Mouse (Mus musculus): ENCODE measurements at regions not wholly inside any gene's neighbourhood (a gene's known extent, or its start where the extent isn't known, plus 50 kb on each side); places are given as distances from the start of the nearest gene placed in this dataset.

DNA sequence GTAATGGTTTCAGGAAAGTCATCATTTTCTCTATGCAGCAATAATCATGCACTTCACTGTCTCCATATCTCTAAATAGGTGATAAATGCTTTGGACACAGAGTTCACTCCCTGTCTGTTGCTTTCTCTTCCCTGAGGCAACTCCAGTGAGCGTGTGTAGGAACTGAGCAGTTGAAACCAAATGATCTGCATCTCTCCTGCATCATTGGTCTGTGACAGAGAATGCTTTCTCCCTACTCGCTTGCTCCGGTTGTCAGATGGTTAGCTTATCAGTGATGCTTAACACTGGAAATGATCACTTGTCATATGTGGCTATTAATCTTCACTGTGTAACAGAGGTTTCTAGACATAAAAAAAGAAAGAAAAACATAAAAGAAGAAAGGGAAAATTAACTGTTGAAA lies 969.7 kb upstream of the Sel1l start:
- Histone ChIP-seq H3K4me2 (ENCODE audit: low read depth) (no peak overlapping the region), H3K4me1 (ENCODE audit: control insufficient read depth, insufficient read depth, low read length) (no peaks in the 10 kb centered on the region), H3K27ac (ENCODE audit: low read depth, low read length) (no peak overlapping the region), H3K4me3 (ENCODE audit: low read depth, low read length) (no peak overlapping the region), H3K27me3 (ENCODE audit: control insufficient read depth, insufficient read depth, low read length) (no peaks in the 10 kb centered on the region), H3K9me3 (ENCODE audit: control insufficient read depth, low read length) (no peaks in the 10 kb centered on the region), H3K9ac (ENCODE audit: low read length) (no peak overlapping the region), H3K36me3 (ENCODE audit: control insufficient read depth, insufficient read depth, low read length) (no peaks in the 10 kb centered on the region)
- ATAC-seq (ENCODE audit: insufficient read depth, low FRiP score, low TSS enrichment) (no peak), DNase-seq (ENCODE audit: low spot score) (no peak)
- 80% methylated on average over 3 of the region's 3 CpGs for WGBS

DNA sequence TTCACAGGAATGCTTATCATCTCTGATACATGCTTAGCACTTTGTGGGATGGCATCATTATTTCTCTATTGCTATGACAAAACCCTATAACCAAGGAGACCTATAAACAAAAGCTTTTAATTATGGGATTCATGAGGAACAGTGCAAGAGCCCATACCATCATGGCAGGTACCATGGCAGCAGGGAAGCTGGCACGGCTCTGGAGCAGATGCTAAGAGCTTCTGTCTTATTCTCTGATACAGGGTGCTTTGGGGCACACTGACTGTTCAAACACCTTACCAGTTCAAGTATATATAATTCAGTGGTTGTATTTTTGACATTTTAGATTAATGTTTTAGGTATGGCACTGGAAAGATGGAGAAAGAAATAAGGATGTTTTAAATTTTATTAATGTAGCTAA lies 952.2 kb upstream of the Sel1l start:
- no peak for ATAC-seq (ENCODE audit: insufficient read depth, low FRiP score, low TSS enrichment)
- no peak for DNase-seq (ENCODE audit: low spot score)
- H3K36me3 ChIP-seq (ENCODE audit: control insufficient read depth, insufficient read depth, low read length): no peaks in the 10 kb centered on the region
- H3K4me3 ChIP-seq (ENCODE audit: low read depth, low read length): no peak overlapping the region
- no peaks in the 10 kb centered on the region for H3K9me3 ChIP-seq (ENCODE audit: control insufficient read depth, low read length)
- no peak overlapping the region for H3K4me2 ChIP-seq (ENCODE audit: low read depth)
- no peak overlapping the region for H3K9ac ChIP-seq (ENCODE audit: low read length)
- WGBS: 88% methylated on average over 1 of the region's 1 CpGs
- no peaks in the 10 kb centered on the region for H3K27me3 ChIP-seq (ENCODE audit: control insufficient read depth, insufficient read depth, low read length)
- H3K27ac ChIP-seq (ENCODE audit: low read depth, low read length): no peak overlapping the region
- H3K4me1 ChIP-seq (ENCODE audit: control insufficient read depth, insufficient read depth, low read length): no peaks in the 10 kb centered on the region

DNA sequence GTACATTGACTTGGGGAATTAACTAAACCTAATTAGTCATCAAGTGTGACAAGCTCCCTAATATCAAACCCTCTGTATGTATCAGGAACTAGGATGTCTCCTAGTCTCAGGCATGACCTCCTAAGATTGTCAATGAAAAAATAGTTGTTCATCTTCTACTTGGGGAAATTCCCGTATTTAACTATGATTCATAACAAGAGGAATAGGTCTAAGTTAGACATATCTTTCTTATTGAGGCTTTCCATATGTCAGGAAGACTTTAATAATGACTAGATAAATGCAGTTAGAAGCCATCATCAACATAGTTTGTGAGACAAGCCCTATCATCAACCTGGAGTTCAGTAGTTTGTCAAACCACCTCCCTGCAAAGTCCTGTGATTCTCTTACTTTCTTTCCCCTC lies 934.4 kb upstream of the Sel1l start:
- Histone ChIP-seq H3K4me2 (ENCODE audit: low read depth) (no peak overlapping the region), H3K4me1 (ENCODE audit: control insufficient read depth, insufficient read depth, low read length) (no peaks in the 10 kb centered on the region), H3K27me3 (ENCODE audit: control insufficient read depth, insufficient read depth, low read length) (no peaks in the 10 kb centered on the region), H3K27ac (ENCODE audit: low read depth, low read length) (no peak overlapping the region), H3K36me3 (ENCODE audit: control insufficient read depth, insufficient read depth, low read length) (no peaks in the 10 kb centered on the region), H3K9ac (ENCODE audit: low read length) (no peak overlapping the region), H3K9me3 (ENCODE audit: control insufficient read depth, low read length) (no peaks in the 10 kb centered on the region), H3K4me3 (ENCODE audit: low read depth, low read length) (no peak overlapping the region)
- ATAC-seq (ENCODE audit: insufficient read depth, low FRiP score, low TSS enrichment): no peak
- WGBS: 95% methylated on average over 1 of the region's 1 CpGs
- no peak for DNase-seq (ENCODE audit: low spot score)

DNA sequence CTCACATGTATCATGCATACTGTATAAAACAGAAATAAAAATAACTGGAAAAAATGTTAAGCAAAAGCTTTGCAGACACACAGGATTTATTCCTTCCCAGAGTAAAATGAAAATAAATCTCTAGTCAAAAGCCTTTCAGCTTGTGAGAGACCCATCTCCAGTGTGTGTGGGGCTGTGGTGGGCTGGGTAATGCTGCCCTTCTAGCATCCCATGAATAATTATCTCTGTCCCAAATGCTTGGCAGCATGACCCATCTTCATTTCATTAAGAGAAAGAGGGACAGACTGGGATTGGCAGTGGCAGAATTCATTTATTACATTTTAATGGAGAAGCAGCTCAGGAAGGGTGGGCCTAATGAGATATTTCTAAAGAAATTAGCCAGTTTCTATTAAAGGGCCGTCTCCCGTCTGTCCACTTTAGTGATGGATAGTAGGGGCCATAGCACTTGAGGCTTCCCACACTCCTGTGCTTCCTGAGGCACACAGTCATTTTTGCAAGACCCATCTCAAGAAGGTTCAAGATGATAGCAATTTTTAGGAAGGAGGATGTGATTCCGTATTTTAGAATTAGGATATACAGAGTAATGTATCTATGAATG lies 930.8 kb upstream of the Sel1l start:
- Histone ChIP-seq H3K4me2 (ENCODE audit: low read depth) (no peak overlapping the region), H3K9me3 (ENCODE audit: control insufficient read depth, low read length) (no peaks in the 10 kb centered on the region), H3K27ac (ENCODE audit: low read depth, low read length) (no peak overlapping the region), H3K36me3 (ENCODE audit: control insufficient read depth, insufficient read depth, low read length) (no peaks in the 10 kb centered on the region), H3K27me3 (ENCODE audit: control insufficient read depth, insufficient read depth, low read length) (no peaks in the 10 kb centered on the region), H3K4me3 (ENCODE audit: low read depth, low read length) (no peak overlapping the region), H3K4me1 (ENCODE audit: control insufficient read depth, insufficient read depth, low read length) (no peaks in the 10 kb centered on the region), H3K9ac (ENCODE audit: low read length) (no peak overlapping the region)
- 80% methylated on average over 3 of the region's 3 CpGs for WGBS
- no peak for ATAC-seq (ENCODE audit: insufficient read depth, low FRiP score, low TSS enrichment)
- no peak for DNase-seq (ENCODE audit: low spot score)

DNA sequence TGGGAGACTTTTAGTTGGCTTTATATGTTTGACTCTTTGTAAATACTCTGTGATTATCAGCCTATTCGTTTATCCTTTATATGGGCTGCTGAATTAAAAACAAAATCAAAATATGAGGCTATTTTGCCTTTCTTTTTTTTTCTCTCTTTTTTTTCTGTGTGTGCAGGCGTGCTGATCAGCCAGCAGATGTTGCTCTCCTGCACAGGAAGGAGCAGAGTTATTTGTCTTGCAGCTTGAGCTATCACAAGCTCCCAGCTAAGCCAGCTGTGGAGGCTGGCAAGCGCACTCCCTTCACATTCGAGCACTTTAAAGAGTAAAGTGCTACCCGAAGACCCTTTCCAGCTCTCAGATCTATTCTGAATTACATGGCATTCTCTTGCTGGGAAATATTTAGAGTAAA lies 926.7 kb upstream of the Sel1l start:
- Histone ChIP-seq H3K4me1 (ENCODE audit: control insufficient read depth, insufficient read depth, low read length) (no peaks in the 10 kb centered on the region), H3K36me3 (ENCODE audit: control insufficient read depth, insufficient read depth, low read length) (no peaks in the 10 kb centered on the region)
- no peak for DNase-seq (ENCODE audit: low spot score)

DNA sequence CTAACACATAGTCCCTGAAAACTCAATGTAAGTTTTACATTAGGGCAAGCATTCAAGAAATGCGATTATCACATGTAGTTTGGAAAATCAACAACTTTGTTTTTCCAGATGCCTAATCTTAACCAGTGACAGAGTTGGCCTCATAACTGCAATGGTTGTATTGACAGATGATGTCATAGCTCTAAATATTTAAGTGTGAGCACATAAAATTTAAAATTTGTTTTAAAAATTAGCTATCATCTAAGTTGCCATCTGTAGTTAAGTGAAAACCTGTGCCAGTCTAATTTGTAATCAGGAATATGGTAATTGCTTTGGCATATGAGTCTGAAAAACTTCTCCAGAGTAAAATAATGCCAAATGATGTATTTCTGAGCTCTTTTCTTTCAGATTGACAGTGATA lies 899.6 kb upstream of the Sel1l start:
- no peak overlapping the region for H3K27ac ChIP-seq (ENCODE audit: low read depth, low read length)
- H3K27me3 ChIP-seq (ENCODE audit: control insufficient read depth, insufficient read depth, low read length): no peaks in the 10 kb centered on the region
- no peaks in the 10 kb centered on the region for H3K4me1 ChIP-seq (ENCODE audit: control insufficient read depth, insufficient read depth, low read length)
- DNase-seq (ENCODE audit: low spot score): no peak
- no peak overlapping the region for H3K4me3 ChIP-seq (ENCODE audit: low read depth, low read length)
- no peak for ATAC-seq (ENCODE audit: insufficient read depth, low FRiP score, low TSS enrichment)
- no peaks in the 10 kb centered on the region for H3K9me3 ChIP-seq (ENCODE audit: control insufficient read depth, low read length)
- no peak overlapping the region for H3K4me2 ChIP-seq (ENCODE audit: low read depth)
- no peak overlapping the region for H3K9ac ChIP-seq (ENCODE audit: low read length)
- 97% methylated on average over 1 of the region's 1 CpGs for WGBS
- no peaks in the 10 kb centered on the region for H3K36me3 ChIP-seq (ENCODE audit: control insufficient read depth, insufficient read depth, low read length)

More for the DNA sequence above, 926.7 kb upstream of the Sel1l start:
- ATAC-seq (ENCODE audit: insufficient read depth, low FRiP score, low TSS enrichment): no peak
- Histone ChIP-seq H3K27ac (ENCODE audit: low read depth, low read length) (no peak overlapping the region), H3K4me3 (ENCODE audit: low read depth, low read length) (no peak overlapping the region), H3K27me3 (ENCODE audit: control insufficient read depth, insufficient read depth, low read length) (no peaks in the 10 kb centered on the region), H3K9me3 (ENCODE audit: control insufficient read depth, low read length) (no peaks in the 10 kb centered on the region), H3K9ac (ENCODE audit: low read length) (no peak overlapping the region), H3K4me2 (ENCODE audit: low read depth) (no peak overlapping the region)
- 70% methylated on average over 5 of the region's 5 CpGs for WGBS

DNA sequence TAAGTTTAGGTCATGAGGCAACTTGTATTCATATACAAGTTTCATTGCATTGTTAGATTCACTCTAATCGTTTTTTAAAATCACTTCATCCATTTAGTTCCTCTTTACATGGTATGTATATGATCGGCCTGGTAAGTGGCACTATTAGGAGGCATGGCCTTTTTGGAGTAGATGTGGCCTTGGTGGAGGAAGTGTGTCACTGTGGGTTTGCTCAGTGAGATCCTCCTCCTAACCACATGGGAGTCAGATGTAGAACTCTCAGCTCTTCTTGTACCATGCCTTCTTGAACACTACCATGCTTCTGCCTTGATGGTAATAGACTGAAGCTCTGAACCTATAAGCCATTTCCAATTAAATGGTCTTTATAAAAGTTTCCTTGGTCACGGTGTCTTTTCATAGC lies 891.9 kb upstream of the Sel1l start:
- no peaks in the 10 kb centered on the region for H3K4me1 ChIP-seq (ENCODE audit: control insufficient read depth, insufficient read depth, low read length)
- no peak overlapping the region for H3K4me2 ChIP-seq (ENCODE audit: low read depth)
- H3K9me3 ChIP-seq (ENCODE audit: control insufficient read depth, low read length): no peaks in the 10 kb centered on the region
- no peak overlapping the region for H3K9ac ChIP-seq (ENCODE audit: low read length)
- no peak overlapping the region for H3K27ac ChIP-seq (ENCODE audit: low read depth, low read length)
- ATAC-seq (ENCODE audit: insufficient read depth, low FRiP score, low TSS enrichment) (no peak), DNase-seq (ENCODE audit: low spot score) (no peak)
- H3K4me3 ChIP-seq (ENCODE audit: low read depth, low read length): no peak overlapping the region
- WGBS: 90% methylated on average over 3 of the region's 3 CpGs
- no peaks in the 10 kb centered on the region for H3K36me3 ChIP-seq (ENCODE audit: control insufficient read depth, insufficient read depth, low read length)
- no peaks in the 10 kb centered on the region for H3K27me3 ChIP-seq (ENCODE audit: control insufficient read depth, insufficient read depth, low read length)

DNA sequence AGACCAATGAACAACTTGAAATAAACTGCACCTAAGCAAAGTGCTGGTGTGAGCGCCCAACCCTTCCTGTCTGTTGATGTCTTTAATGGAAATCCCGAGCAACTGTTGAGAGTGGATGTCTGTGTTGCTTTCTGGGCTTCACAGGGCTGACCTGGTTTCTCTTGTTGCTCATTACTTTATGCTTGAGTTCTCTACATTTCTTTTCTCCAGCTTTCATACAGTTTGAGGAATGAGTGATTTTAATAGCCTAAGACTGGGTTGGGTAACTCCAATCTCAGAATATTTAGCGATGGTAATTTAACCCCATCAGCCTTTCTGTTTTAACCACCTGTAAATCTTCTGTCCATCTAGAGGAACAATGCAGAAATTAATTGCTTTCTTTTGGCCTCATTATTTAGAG lies 890.2 kb upstream of the Sel1l start:
- 85% methylated on average over 3 of the region's 3 CpGs for WGBS
- no peaks in the 10 kb centered on the region for H3K9me3 ChIP-seq (ENCODE audit: control insufficient read depth, low read length)
- H3K9ac ChIP-seq (ENCODE audit: low read length): no peak overlapping the region
- DNase-seq (ENCODE audit: low spot score) (no peak), ATAC-seq (ENCODE audit: insufficient read depth, low FRiP score, low TSS enrichment) (no peak)
- H3K4me3 ChIP-seq (ENCODE audit: low read depth, low read length): no peak overlapping the region
- no peak overlapping the region for H3K4me2 ChIP-seq (ENCODE audit: low read depth)
- H3K4me1 ChIP-seq (ENCODE audit: control insufficient read depth, insufficient read depth, low read length): no peaks in the 10 kb centered on the region
- no peaks in the 10 kb centered on the region for H3K36me3 ChIP-seq (ENCODE audit: control insufficient read depth, insufficient read depth, low read length)
- H3K27ac ChIP-seq (ENCODE audit: low read depth, low read length): no peak overlapping the region
- H3K27me3 ChIP-seq (ENCODE audit: control insufficient read depth, insufficient read depth, low read length): no peaks in the 10 kb centered on the region

DNA sequence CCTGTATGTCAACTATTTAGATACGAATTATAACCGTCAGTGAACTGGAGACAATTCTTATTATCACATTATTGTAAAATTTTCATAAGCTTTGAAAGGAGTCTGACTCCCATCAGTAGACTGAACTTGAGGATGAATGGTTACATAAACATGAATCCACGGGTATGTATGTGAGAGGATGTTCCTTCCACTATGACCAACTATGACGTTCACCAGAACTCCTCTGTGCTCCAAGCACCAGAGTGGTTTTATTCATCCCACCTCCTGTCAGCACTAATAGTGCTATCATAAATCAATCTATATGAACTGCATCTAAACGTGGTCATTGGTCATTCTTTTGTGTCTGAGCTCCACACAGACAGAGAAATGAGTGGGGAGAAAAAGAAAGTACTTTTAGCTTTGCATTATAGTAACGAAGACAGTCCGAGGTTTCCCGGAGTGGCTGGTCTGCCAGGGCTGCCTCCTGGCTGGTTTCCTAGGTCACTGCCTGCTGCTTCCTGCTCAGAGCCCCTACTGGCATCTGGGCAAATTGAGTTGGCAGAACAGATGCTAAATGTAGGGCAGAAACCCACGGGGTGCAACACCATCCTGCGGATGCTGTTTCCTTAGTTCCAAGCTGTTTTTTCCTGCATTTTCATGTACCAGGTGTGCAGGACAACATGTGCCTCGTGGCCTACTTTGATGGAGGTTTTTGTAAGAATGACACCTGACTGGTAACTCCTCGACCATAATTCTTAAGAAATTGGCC lies 888.8 kb upstream of the Sel1l start:
- H3K9ac ChIP-seq (ENCODE audit: low read length): no peak overlapping the region
- ATAC-seq (ENCODE audit: insufficient read depth, low FRiP score, low TSS enrichment): no peak
- no peak for DNase-seq (ENCODE audit: low spot score)
- no peak overlapping the region for H3K27ac ChIP-seq (ENCODE audit: low read depth, low read length)
- H3K4me2 ChIP-seq (ENCODE audit: low read depth): no peak overlapping the region
- H3K4me1 ChIP-seq (ENCODE audit: control insufficient read depth, insufficient read depth, low read length): no peaks in the 10 kb centered on the region
- no peaks in the 10 kb centered on the region for H3K36me3 ChIP-seq (ENCODE audit: control insufficient read depth, insufficient read depth, low read length)
- no peaks in the 10 kb centered on the region for H3K27me3 ChIP-seq (ENCODE audit: control insufficient read depth, insufficient read depth, low read length)
- no peak overlapping the region for H3K4me3 ChIP-seq (ENCODE audit: low read depth, low read length)
- WGBS: 76% methylated on average over 12 of the region's 12 CpGs
- H3K9me3 ChIP-seq (ENCODE audit: control insufficient read depth, low read length): no peaks in the 10 kb centered on the region

Data from neural tube, embryonic 11.5 days (tissue).